Mouse (Mus musculus): ENCODE data around the gene Amelx. TPM values are rescaled to one million over a fixed set of nuclear protein-coding genes. Genes with fewer than 3 reads are reported as not detected.

Gene Amelx
- 0.26 TPM in 1 of 2 replicates, not detected in the other for polyA plus RNA-seq (2016; fragmentation: Nextera tagmentation; extraction: Ambion mirVana)

- Histone ChIP-seq H3K4me1 (replicated peaks) (no peaks in the 10 kb centered on the region), H3K4me2 (no peak within 1 kb of the TSS), H3K27me3 (peaks cover 15% of the 10 kb centered on the region), H3K27ac (no peak within 1 kb of the TSS), H3K4me3 (replicated peaks) (no peak within 1 kb of the TSS), H3K36me3 (no peaks in the 10 kb centered on the region), H3K9ac (replicated peaks) (no peak within 1 kb of the TSS), H3K9me3 (no peaks in the 10 kb centered on the region)
- 74% methylated on average over 5 of the region's 5 CpGs for WGBS
- ATAC-seq (ENCODE audit: insufficient number of reproducible peaks, insufficient read depth, low FRiP score, low TSS enrichment, low read depth): no peak
These were observed at the start of gene Amelx for GRCm38 (mm10) chrX:169187100-169187499. TSS of gene Amelx (minus strand) at chrX:169187200.

- H3K36me3 ChIP-seq: no peaks in the 10 kb centered on the region
- no peak overlapping the region for H3K9ac ChIP-seq (replicated peaks)
- H3K4me3 ChIP-seq (replicated peaks): no peak overlapping the region
- ATAC-seq (ENCODE audit: insufficient number of reproducible peaks, insufficient read depth, low FRiP score, low TSS enrichment, low read depth): no peak
- no peaks in the 10 kb centered on the region for H3K9me3 ChIP-seq
- WGBS: 63% methylated on average over 3 of the region's 3 CpGs
- no peak overlapping the region for H3K27ac ChIP-seq
- peaks cover 15% of the 10 kb centered on the region; the same call in 1 of the 2 replicates for H3K27me3 ChIP-seq
- H3K4me2 ChIP-seq: no peak overlapping the region
- no peaks in the 10 kb centered on the region for H3K4me1 ChIP-seq (replicated peaks)
These were observed 35.5 kb upstream of the Amelx start for GRCm38 (mm10) chrX:169222357-169223062.

GRCm38 (mm10) chrX:169220064-169220463 lies 33.1 kb upstream of the Amelx start:
- Histone ChIP-seq H3K9ac (replicated peaks) (no peak overlapping the region), H3K36me3 (no peaks in the 10 kb centered on the region), H3K4me2 (no peak overlapping the region), H3K27me3 (peaks cover 21% of the 10 kb centered on the region), H3K27ac (no peak overlapping the region), H3K4me1 (replicated peaks) (no peaks in the 10 kb centered on the region), H3K4me3 (replicated peaks) (no peak overlapping the region), H3K9me3 (no peaks in the 10 kb centered on the region)
- WGBS: 63% methylated on average over 8 of the region's 8 CpGs
- no peak for ATAC-seq (ENCODE audit: insufficient number of reproducible peaks, insufficient read depth, low FRiP score, low TSS enrichment, low read depth)

- Histone ChIP-seq H3K4me1 (replicated peaks) (no peaks in the 10 kb centered on the region), H3K36me3 (no peaks in the 10 kb centered on the region), H3K4me2 (no peak overlapping the region), H3K9ac (replicated peaks) (no peak overlapping the region), H3K4me3 (replicated peaks) (no peak overlapping the region), H3K27ac (no peak overlapping the region), H3K9me3 (no peaks in the 10 kb centered on the region), H3K27me3 (peaks cover 11% of the 10 kb centered on the region; the same call in 1 of the 2 replicates)
- ATAC-seq (ENCODE audit: insufficient number of reproducible peaks, insufficient read depth, low FRiP score, low TSS enrichment, low read depth): no peak
- 68% methylated on average over 3 of the region's 3 CpGs for WGBS
These were observed 23.0 kb upstream of the Amelx start for GRCm38 (mm10) chrX:169210019-169210418.

GRCm38 (mm10) chrX:169178634-169179033 lies 8.4 kb downstream of the Amelx start:
- Histone ChIP-seq H3K4me1 (replicated peaks) (no peaks in the 10 kb centered on the region), H3K4me3 (replicated peaks) (no peak overlapping the region), H3K9me3 (no peaks in the 10 kb centered on the region), H3K4me2 (no peak overlapping the region), H3K9ac (replicated peaks) (no peak overlapping the region), H3K27me3 (peaks cover 13% of the 10 kb centered on the region), H3K27ac (no peak overlapping the region), H3K36me3 (no peaks in the 10 kb centered on the region)
- no peak for ATAC-seq (ENCODE audit: insufficient number of reproducible peaks, insufficient read depth, low FRiP score, low TSS enrichment, low read depth)
- 79% methylated on average over 2 of the region's 2 CpGs for WGBS

GRCm38 (mm10) chrX:169173796-169174195 lies 13.2 kb downstream of the Amelx start:
- H3K4me3 ChIP-seq (replicated peaks): no peak overlapping the region
- H3K9me3 ChIP-seq: no peaks in the 10 kb centered on the region
- no peaks in the 10 kb centered on the region for H3K36me3 ChIP-seq
- H3K4me1 ChIP-seq (replicated peaks): no peaks in the 10 kb centered on the region
- peaks cover 9% of the 10 kb centered on the region for H3K27me3 ChIP-seq
- H3K9ac ChIP-seq (replicated peaks): no peak overlapping the region
- no CpG with 5 or more reads among the region's 1 CpGs for WGBS
- ATAC-seq (ENCODE audit: insufficient number of reproducible peaks, insufficient read depth, low FRiP score, low TSS enrichment, low read depth): no peak
- no peak overlapping the region for H3K27ac ChIP-seq
- no peak overlapping the region for H3K4me2 ChIP-seq

- Histone ChIP-seq H3K9ac (replicated peaks) (no peak overlapping the region), H3K4me2 (no peak overlapping the region), H3K27ac (no peak overlapping the region), H3K27me3 (peaks cover 9% of the 10 kb centered on the region), H3K9me3 (no peaks in the 10 kb centered on the region), H3K4me1 (replicated peaks) (no peaks in the 10 kb centered on the region), H3K4me3 (replicated peaks) (no peak overlapping the region), H3K36me3 (no peaks in the 10 kb centered on the region)
- 82% methylated on average over 2 of the region's 2 CpGs for WGBS
- ATAC-seq (ENCODE audit: insufficient number of reproducible peaks, insufficient read depth, low FRiP score, low TSS enrichment, low read depth): no peak
These were observed 16.0 kb downstream of the Amelx start for GRCm38 (mm10) chrX:169170981-169171380.

- H3K36me3 ChIP-seq: no peaks in the 10 kb centered on the region
- H3K27me3 ChIP-seq: no peaks in the 10 kb centered on the region
- ATAC-seq (ENCODE audit: insufficient number of reproducible peaks, insufficient read depth, low FRiP score, low TSS enrichment, low read depth): no peak
- H3K4me2 ChIP-seq: no peak overlapping the region
- H3K4me3 ChIP-seq (replicated peaks): no peak overlapping the region
- H3K9me3 ChIP-seq: no peaks in the 10 kb centered on the region
- H3K27ac ChIP-seq: no peak overlapping the region
- no peak overlapping the region for H3K9ac ChIP-seq (replicated peaks)
- H3K4me1 ChIP-seq (replicated peaks): no peaks in the 10 kb centered on the region
- WGBS: 76% methylated on average over 6 of the region's 6 CpGs
These were observed 28.6 kb downstream of the Amelx start for GRCm38 (mm10) chrX:169158385-169158784.

- H3K4me2 ChIP-seq: no peak overlapping the region
- no peaks in the 10 kb centered on the region for H3K4me1 ChIP-seq (replicated peaks)
- no peaks in the 10 kb centered on the region for H3K36me3 ChIP-seq
- no peak for ATAC-seq (ENCODE audit: insufficient number of reproducible peaks, insufficient read depth, low FRiP score, low TSS enrichment, low read depth)
- no peaks in the 10 kb centered on the region for H3K9me3 ChIP-seq
- H3K9ac ChIP-seq (replicated peaks): no peak overlapping the region
- H3K27me3 ChIP-seq: peaks cover 7% of the 10 kb centered on the region; the same call in 1 of the 2 replicates
- no peak overlapping the region for H3K4me3 ChIP-seq (replicated peaks)
- H3K27ac ChIP-seq: no peak overlapping the region
These were observed 33.2 kb downstream of the Amelx start for GRCm38 (mm10) chrX:169153805-169154204.

- H3K36me3 ChIP-seq: no peaks in the 10 kb centered on the region
- H3K4me3 ChIP-seq (replicated peaks): no peak overlapping the region
- no peaks in the 10 kb centered on the region for H3K4me1 ChIP-seq (replicated peaks)
- no peak overlapping the region for H3K4me2 ChIP-seq
- H3K27me3 ChIP-seq: peaks cover 9% of the 10 kb centered on the region; the same call in 1 of the 2 replicates
- ATAC-seq (ENCODE audit: insufficient number of reproducible peaks, insufficient read depth, low FRiP score, low TSS enrichment, low read depth): no peak
- H3K9me3 ChIP-seq: no peaks in the 10 kb centered on the region
- WGBS: 90% methylated on average over 9 of the region's 9 CpGs
- no peak overlapping the region for H3K27ac ChIP-seq
- no peak overlapping the region for H3K9ac ChIP-seq (replicated peaks)
These were observed 46.5 kb downstream of the Amelx start for GRCm38 (mm10) chrX:169140467-169140866.

GRCm38 (mm10) chrX:169139758-169140157 lies 47.2 kb downstream of the Amelx start:
- H3K4me1 ChIP-seq (replicated peaks): no peaks in the 10 kb centered on the region
- ATAC-seq (ENCODE audit: insufficient number of reproducible peaks, insufficient read depth, low FRiP score, low TSS enrichment, low read depth): no peak
- no peaks in the 10 kb centered on the region for H3K36me3 ChIP-seq
- WGBS: 87% methylated on average over 7 of the region's 7 CpGs
- no peaks in the 10 kb centered on the region for H3K9me3 ChIP-seq
- H3K4me3 ChIP-seq (replicated peaks): no peak overlapping the region
- no peak overlapping the region for H3K4me2 ChIP-seq
- H3K27me3 ChIP-seq: peaks cover 9% of the 10 kb centered on the region; the same call in 1 of the 2 replicates
- no peak overlapping the region for H3K9ac ChIP-seq (replicated peaks)
- H3K27ac ChIP-seq: no peak overlapping the region
